Mouse (Mus musculus) adrenal gland, postnatal 36 days (tissue): Measurements from ENCODE around the gene Thap12. TPM values are rescaled to one million over a fixed set of nuclear protein-coding genes. Genes with fewer than 3 reads are reported as not detected.

Experiments used
- DNase-seq, 2 experiments: peaks; one replicate each; pipeline ENCODE4 v3.0.0; 2021; ENCODE audit warnings: mixed read lengths in 1 of 2
- total RNA-seq, 2 experiments: library from RNA; stranded (reverse); gene quantifications; 2 replicates each; pipeline ENCODE4 v1.2.3; 2021

The Thap12 gene
- total RNA-seq, 2 experiments from 2014 or later, result 67.2 to 72.9 TPM

GRCm38 (mm10) chr7:98756556-98756955, 53.7 kb downstream of the Thap12 start:
- no peak for DNase-seq

- DNase-seq, result peak; percentile 27 to 32
Observed at GRCm38 (mm10) chr7:98760126-98760525, 57.2 kb downstream of the Thap12 start.

DNA sequence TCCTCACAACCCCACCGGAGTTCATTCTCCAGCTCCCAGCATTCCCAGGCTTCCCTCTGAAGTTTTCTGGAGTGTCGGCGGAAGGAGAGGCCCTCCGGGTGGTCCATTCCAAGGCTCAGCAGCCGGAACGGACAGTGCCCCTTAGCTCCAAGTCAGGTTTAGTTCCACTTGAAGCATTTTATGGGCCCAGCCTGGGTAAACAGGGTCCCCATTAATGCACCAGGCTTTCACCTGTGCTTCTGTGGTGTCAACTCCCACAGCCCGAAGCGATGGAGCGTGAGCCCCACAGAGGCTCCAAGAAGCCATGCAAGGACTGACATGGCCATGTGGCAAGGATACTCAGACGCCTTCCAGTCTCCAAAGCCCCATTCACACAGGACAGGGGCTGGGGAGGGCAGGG, 61.0 kb downstream of the Thap12 start:
- no peak for DNase-seq

DNA sequence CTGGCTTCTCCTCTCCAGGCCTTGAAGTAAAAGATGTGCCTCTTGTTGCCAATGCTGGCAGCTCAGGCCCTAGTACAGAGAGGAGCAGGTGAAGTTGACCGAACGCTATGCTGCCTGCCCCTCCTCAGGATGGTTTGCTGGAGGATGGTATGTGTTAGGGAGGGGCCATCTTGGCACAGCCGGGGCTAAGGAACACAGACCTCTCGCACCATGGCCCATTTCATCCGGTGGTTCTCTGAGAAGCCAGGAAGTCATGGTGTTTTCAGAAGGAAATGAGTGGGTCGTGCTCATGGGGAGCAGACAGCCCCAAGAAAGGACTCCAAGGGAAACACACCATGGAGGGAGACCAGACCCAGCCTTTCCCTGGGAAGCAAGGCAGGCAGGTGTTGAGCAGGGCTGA, 64.4 kb downstream of the Thap12 start:
- no peak for DNase-seq

Other genes with a start within 250 kb of the Thap12 start
- 10 to 100 TPM; 17.3 to 21.1 TPM for gene Lrrc32, start 213.8 kb upstream of the Thap12 start, total RNA-seq
- gene Emsy, start 46.3 kb upstream of the Thap12 start, total RNA-seq, result 10 to 100 TPM; 31.3 to 36.4 TPM
- gene Wnt11, start 132.0 kb downstream of the Thap12 start, total RNA-seq, result 1 to 10 TPM; 2.6 to 3.6 TPM